In the genomic region with DNA sequence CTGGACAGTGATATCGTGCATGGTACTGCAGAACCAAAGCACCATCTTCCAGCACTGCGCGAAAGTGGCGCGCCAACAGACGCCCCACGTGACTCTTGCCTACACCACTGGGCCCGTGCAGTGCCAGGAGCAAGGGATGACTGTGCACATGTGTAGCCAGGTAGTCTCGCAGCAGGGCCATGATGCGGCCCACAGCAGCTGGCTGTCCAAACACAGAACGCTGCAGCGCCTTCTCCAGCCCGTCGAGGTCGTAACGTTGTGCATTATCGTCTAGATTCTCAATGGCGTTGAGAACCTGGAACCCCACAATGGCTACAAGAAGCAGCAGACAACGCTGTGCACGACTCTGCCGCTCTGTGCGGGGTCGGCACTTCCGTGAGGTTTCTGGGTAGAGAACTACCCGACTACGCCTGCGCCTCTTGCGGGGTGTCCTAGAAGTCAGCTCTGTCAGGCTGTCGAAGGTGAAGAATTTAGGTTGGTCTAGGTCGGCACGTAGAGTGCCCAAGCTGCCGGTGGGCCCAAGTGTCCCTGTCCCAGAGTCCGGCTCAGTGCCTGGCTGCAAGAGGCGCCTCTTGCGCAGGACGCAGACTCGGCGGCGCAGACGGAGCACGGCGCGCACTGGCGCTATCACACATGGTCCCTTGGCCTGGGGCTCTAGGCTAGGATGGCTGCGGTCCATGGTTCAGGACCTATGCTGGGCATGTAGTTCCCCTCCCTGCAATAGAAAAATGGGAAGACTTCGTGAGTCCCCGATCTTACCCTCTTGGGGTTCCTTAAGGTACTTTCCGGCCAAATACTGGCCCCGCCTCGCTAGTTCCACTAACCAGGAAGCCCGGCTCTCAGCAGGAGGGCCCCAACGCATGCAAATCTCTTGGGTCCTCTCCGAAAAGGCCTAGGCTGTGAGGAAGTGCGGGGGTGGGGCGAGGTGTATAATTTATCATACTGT, we compare ENCODE assay signal across 8 mouse cellular contexts. TPM values are rescaled to one million over a fixed set of nuclear protein-coding genes. Genes with fewer than 3 reads are reported as not detected.
A peak's percentile ranks its signal among the peaks of the same experiment; 100 is the strongest.
DNase-seq lines count a peak whose midpoint lies in the region; ATAC-seq lines count a peak whose summit lies in the region.

No protein-coding gene starts in this region.

- intact Hi-C loops in gastrocnemius, postnatal 36 days (cut with DNase I), result loop anchor here (2.0 kb wide), 1 partner anchor 99 kb away; no protein-coding TSS in a partner anchor
- intact Hi-C loops in heart, postnatal 25 days (cut with DNase I), result no loop called here

- H3K9me3 ChIP-seq in limb, embryonic 10.5 days (replicated peaks), result no peaks in the 10 kb centered on the region
- no peaks in the 10 kb centered on the region for H3K9me3 ChIP-seq in midbrain, embryonic 12.5 days

- DNase-seq in gastrocnemius, adult 18-20 months (ENCODE audit: low spot score), result peak; percentile 55
- DNase-seq in gastrocnemius, postnatal 36 days, result no peak
- peak; percentile 60 for DNase-seq in heart, postnatal 25 days (ENCODE audit: low spot score)
- DNase-seq in limb, embryonic 10.5 days (ENCODE audit: low spot score), result peak; percentile 41
- peak; percentile 55 to 62 for DNase-seq in thymus, postnatal 10 days (ENCODE audit: low spot score in 2 of 2)
- DNase-seq in cerebellum, adult 9-11 months, result no peak

- H3K9ac ChIP-seq in midbrain, embryonic 12.5 days (replicated peaks), result no peak overlapping the region

- H3K36me3 ChIP-seq in limb, embryonic 10.5 days, result peaks cover 27% of the 10 kb centered on the region
- peaks cover 11% of the 10 kb centered on the region for H3K36me3 ChIP-seq in midbrain, embryonic 12.5 days

- H3K4me1 ChIP-seq in limb, embryonic 10.5 days, result peaks cover 45% of the 10 kb centered on the region
- peaks cover 12% of the 10 kb centered on the region for H3K4me1 ChIP-seq in midbrain, embryonic 12.5 days

- 20% methylated on average over 55 of the region's 55 CpGs for WGBS in limb, embryonic 10.5 days
- 21% methylated on average over 55 of the region's 55 CpGs for WGBS in midbrain, embryonic 12.5 days

- 0 out of 2 replicates have a peak overlapping the region, but pooled peaks have one; percentile 47 for H3K27ac ChIP-seq in limb, embryonic 10.5 days
- no peak overlapping the region for H3K27ac ChIP-seq in midbrain, embryonic 12.5 days (replicated peaks)

- ATAC-seq in common myeloid progenitor, adult 5-6 weeks (replicated peaks; ENCODE audit: low read depth, poor library complexity, severe bottlenecking), result peak; percentile 9; the same call in 1 of the 2 replicates
- no peak for ATAC-seq in midbrain, embryonic 12.5 days (ENCODE audit: low FRiP score, low read depth)

- H3K4me3 ChIP-seq in limb, embryonic 10.5 days, result peak overlapping the region; percentile 40
- 0 out of 2 replicates have a peak overlapping the region, but pooled peaks have one; percentile 3 for H3K4me3 ChIP-seq in midbrain, embryonic 12.5 days

- H3K27me3 ChIP-seq in limb, embryonic 10.5 days (ENCODE audit: low read depth, poor library complexity, severe bottlenecking), result peaks cover 41% of the 10 kb centered on the region
- H3K27me3 ChIP-seq in midbrain, embryonic 12.5 days, result peaks cover 44% of the 10 kb centered on the region

- peak overlapping the region; percentile 21; the same call in 1 of the 2 replicates for H3K4me2 ChIP-seq in midbrain, embryonic 12.5 days (replicated peaks)

RNA-seq across cellular contexts. Expression of a gene that starts 1.2 kb away (rescaled TPM):
- 1 to 10 TPM in 1 of 2 experiments, under 1 TPM in 1; 0.84 to 1.2 TPM for total RNA-seq in gastrocnemius, adult 18-20 months (2021)
- total RNA-seq in gastrocnemius, postnatal 36 days (2021), result 1 to 10 TPM in 1 of 2 experiments, under 1 TPM in 1; 0.54 to 1.2 TPM
- total RNA-seq in common myeloid progenitor, adult 5-6 weeks (2017), result 15.7 and 18.1 TPM in 2 replicates
- 1 to 10 TPM; 4.1 to 4.2 TPM for total RNA-seq in heart, postnatal 25 days (2021)
- polyA plus RNA-seq in limb, embryonic 10.5 days (2016; fragmentation: Nextera tagmentation; extraction: Ambion mirVana), result 3.2 TPM in 2 replicates
- polyA plus RNA-seq in midbrain, embryonic 12.5 days (2016; fragmentation: Nextera tagmentation; extraction: Ambion mirVana), result 1.4 and 1.6 TPM in 2 replicates

RNA-seq across cellular contexts. Expression of a gene that starts 14.9 kb away (rescaled TPM):
- total RNA-seq in gastrocnemius, adult 18-20 months (2021), result 1 to 10 TPM; 3.4 to 8.6 TPM
- 1 to 10 TPM; 5.9 to 6.7 TPM for total RNA-seq in gastrocnemius, postnatal 36 days (2021)
- 0.39 and 2.2 TPM in 2 replicates for total RNA-seq in common myeloid progenitor, adult 5-6 weeks (2017)
- total RNA-seq in heart, postnatal 25 days (2021), result 10 to 100 TPM in 1 of 2 experiments, 1 to 10 TPM in 1; 7.2 to 11.5 TPM
- polyA plus RNA-seq in limb, embryonic 10.5 days (2016; fragmentation: Nextera tagmentation; extraction: Ambion mirVana), result 7.9 and 10.3 TPM in 2 replicates
- 91.2 and 92.1 TPM in 2 replicates for polyA plus RNA-seq in midbrain, embryonic 12.5 days (2016; fragmentation: Nextera tagmentation; extraction: Ambion mirVana)

RNA-seq across cellular contexts. Expression of a gene that starts 15.8 kb away (rescaled TPM):
- 10 to 100 TPM; 18.8 to 21.3 TPM for total RNA-seq in gastrocnemius, adult 18-20 months (2021)
- total RNA-seq in gastrocnemius, postnatal 36 days (2021), result 10 to 100 TPM; 18.2 to 19.5 TPM
- 28.8 and 47.4 TPM in 2 replicates for total RNA-seq in common myeloid progenitor, adult 5-6 weeks (2017)
- 10 to 100 TPM; 36.1 to 40.6 TPM for total RNA-seq in heart, postnatal 25 days (2021)
- polyA plus RNA-seq in limb, embryonic 10.5 days (2016; fragmentation: Nextera tagmentation; extraction: Ambion mirVana), result 129 and 137 TPM in 2 replicates
- polyA plus RNA-seq in midbrain, embryonic 12.5 days (2016; fragmentation: Nextera tagmentation; extraction: Ambion mirVana), result 118 and 123 TPM in 2 replicates

RNA-seq across cellular contexts. Expression of a gene that starts 19.0 kb away (rescaled TPM):
- not detected for total RNA-seq in gastrocnemius, adult 18-20 months (2021)
- total RNA-seq in gastrocnemius, postnatal 36 days (2021), result not detected
- not detected in 2 replicates for total RNA-seq in common myeloid progenitor, adult 5-6 weeks (2017)
- total RNA-seq in heart, postnatal 25 days (2021), result not detected
- polyA plus RNA-seq in limb, embryonic 10.5 days (2016; fragmentation: Nextera tagmentation; extraction: Ambion mirVana), result 0.14 TPM in 1 of 2 replicates, not detected in the other
- not detected in 2 replicates for polyA plus RNA-seq in midbrain, embryonic 12.5 days (2016; fragmentation: Nextera tagmentation; extraction: Ambion mirVana)

RNA-seq across cellular contexts. Expression of a gene that starts 23.1 kb away (rescaled TPM):
- not detected for total RNA-seq in gastrocnemius, adult 18-20 months (2021)
- not detected for total RNA-seq in gastrocnemius, postnatal 36 days (2021)
- total RNA-seq in common myeloid progenitor, adult 5-6 weeks (2017), result not detected in 2 replicates
- total RNA-seq in heart, postnatal 25 days (2021), result not detected
- polyA plus RNA-seq in limb, embryonic 10.5 days (2016; fragmentation: Nextera tagmentation; extraction: Ambion mirVana), result 1.0 TPM in 1 of 2 replicates, not detected in the other
- 0.21 and 1.6 TPM in 2 replicates for polyA plus RNA-seq in midbrain, embryonic 12.5 days (2016; fragmentation: Nextera tagmentation; extraction: Ambion mirVana)

Comparison
In these comparisons a context has a peak if more than half of its experiments do, and no peak if none do; other contexts are left out.
1. DNase-seq: peak in gastrocnemius, adult 18-20 months (single experiment), heart, postnatal 25 days (single experiment), limb, embryonic 10.5 days (single experiment) and thymus, postnatal 10 days (2 of 2); none in gastrocnemius, postnatal 36 days (0 of 2) and cerebellum, adult 9-11 months (single experiment).